Mouse (Mus musculus): ENCODE results near the gene Atp5d. TPM values are rescaled to one million over a fixed set of nuclear protein-coding genes. Genes with fewer than 3 reads are reported as not detected.

Atp5d gene
- total RNA-seq, 2 experiments from 2014 or later: 356 to 366 TPM

GRCm38 (mm10) chr10:80180823-80181222, 42.4 kb downstream of the Atp5d start:
- no peak for DNase-seq (ENCODE audit: extremely low spot score in 1 of 2, low spot score in 2 of 2)
- Histone ChIP-seq H3K27ac (no peak overlapping the region), H3K4me3 (peak overlapping the region; percentile 68; the same call in 1 of the 2 replicates)
- no peak for TF ChIP-seq CTCF (IDR thresholded peaks at IDR 0.05)
- intact Hi-C loops (cut with DNase I): no loop called here

GRCm38 (mm10) chr10:80182547-80182946, 44.1 kb downstream of the Atp5d start:
- no peak overlapping the region for H3K4me3 ChIP-seq
- TF ChIP-seq CTCF (IDR thresholded peaks at IDR 0.05): no peak
- intact Hi-C loops (cut with DNase I): no loop called here
- DNase-seq (ENCODE audit: extremely low spot score in 1 of 2, low spot score in 2 of 2): no peak
- H3K27ac ChIP-seq: no peak overlapping the region

GRCm38 (mm10) chr10:80186649-80187048, 48.2 kb downstream of the Atp5d start:
- intact Hi-C loops (cut with DNase I): no loop called here
- Histone ChIP-seq H3K27ac (no peak overlapping the region), H3K4me3 (no peak overlapping the region)
- DNase-seq (ENCODE audit: extremely low spot score in 1 of 2, low spot score in 2 of 2): no peak
- TF ChIP-seq CTCF (IDR thresholded peaks at IDR 0.05): no peak

GRCm38 (mm10) chr10:80187739-80188138, 49.3 kb downstream of the Atp5d start:
- H3K4me3 ChIP-seq: no peak overlapping the region
- TF ChIP-seq CTCF (IDR thresholded peaks at IDR 0.05): no peak
- no peak overlapping the region for H3K27ac ChIP-seq
- no peak for DNase-seq (ENCODE audit: extremely low spot score in 1 of 2, low spot score in 2 of 2)
- intact Hi-C loops (cut with DNase I): no loop called here

GRCm38 (mm10) chr10:80188453-80189024, 50.1 kb downstream of the Atp5d start:
- intact Hi-C loops (cut with DNase I): no loop called here
- no peak overlapping the region for H3K27ac ChIP-seq
- no peak for DNase-seq (ENCODE audit: extremely low spot score in 1 of 2, low spot score in 2 of 2)
- TF ChIP-seq CTCF (IDR thresholded peaks at IDR 0.05): no peak
- H3K4me3 ChIP-seq: no peak overlapping the region

- DNase-seq (ENCODE audit: extremely low spot score in 1 of 2, low spot score in 2 of 2): no peak
- Histone ChIP-seq H3K27ac (peak overlapping the region; percentile 13), H3K4me3 (peak overlapping the region; percentile 41)
- intact Hi-C loops (cut with DNase I): no loop called here
- TF ChIP-seq CTCF (IDR thresholded peaks at IDR 0.05): no peak
These were observed 51.6 kb downstream of the Atp5d start for GRCm38 (mm10) chr10:80189999-80190398.

- intact Hi-C loops (cut with DNase I): no loop called here
- TF ChIP-seq CTCF (IDR thresholded peaks at IDR 0.05): no peak
- H3K27ac ChIP-seq: peak overlapping the region; percentile 13
- peak overlapping the region; percentile 41 for H3K4me3 ChIP-seq
- peak in 1 of 2 experiments; percentile 29 for DNase-seq (ENCODE audit: extremely low spot score in 1 of 2, low spot score in 2 of 2)
These were observed 52.1 kb downstream of the Atp5d start for GRCm38 (mm10) chr10:80190491-80191051.

GRCm38 (mm10) chr10:80193976-80194375, 55.5 kb downstream of the Atp5d start:
- intact Hi-C loops (cut with DNase I): no loop called here

GRCm38 (mm10) chr10:80194441-80194840, 56.0 kb downstream of the Atp5d start:
- no peak for DNase-seq (ENCODE audit: extremely low spot score in 1 of 2, low spot score in 2 of 2)
- TF ChIP-seq CTCF (IDR thresholded peaks at IDR 0.05): no peak
- intact Hi-C loops (cut with DNase I): no loop called here
- Histone ChIP-seq H3K27ac (no peak overlapping the region), H3K4me3 (no peak overlapping the region)

More at GRCm38 (mm10) chr10:80193976-80194375, 55.5 kb downstream of the Atp5d start:
- H3K27ac ChIP-seq: no peak overlapping the region
- no peak for TF ChIP-seq CTCF (IDR thresholded peaks at IDR 0.05)
- DNase-seq (ENCODE audit: extremely low spot score in 1 of 2, low spot score in 2 of 2): no peak
- no peak overlapping the region for H3K4me3 ChIP-seq

Other genes with a start within 250 kb of the Atp5d start
- gene Cfd, start 247.8 kb upstream of the Atp5d start, total RNA-seq (2021): not detected
- 10 to 100 TPM; 55.3 to 55.5 TPM for gene Med16, start 229.7 kb upstream of the Atp5d start, total RNA-seq (2021)
- not detected for gene Gm26602, start 227.8 kb upstream of the Atp5d start, total RNA-seq (2021)
- 1 to 10 TPM; 6.6 to 9.1 TPM for gene Kiss1r, start 221.7 kb upstream of the Atp5d start, total RNA-seq (2021)
- gene R3hdm4, start 217.4 kb upstream of the Atp5d start, total RNA-seq (2021): 100 to 1,000 TPM; 318 to 346 TPM
- gene Arid3a, start 211.6 kb upstream of the Atp5d start, total RNA-seq (2021): 1 to 10 TPM; 5.7 to 10.0 TPM
- gene Wdr18, start 178.5 kb upstream of the Atp5d start, total RNA-seq (2021): 10 to 100 TPM; 45.4 to 49.4 TPM
- under 1 TPM; 0.14 to 0.20 TPM for gene Grin3b, start 167.9 kb upstream of the Atp5d start, total RNA-seq (2021)
- gene Tmem259, start 154.3 kb upstream of the Atp5d start, total RNA-seq (2021): 100 to 1,000 TPM; 122 to 126 TPM
- gene Cnn2, start 150.0 kb upstream of the Atp5d start, total RNA-seq (2021): 1 to 10 TPM; 5.6 to 8.0 TPM
- gene Abca7, start 142.1 kb upstream of the Atp5d start, total RNA-seq (2021): 10 to 100 TPM; 13.5 to 13.8 TPM
- 1 to 10 TPM; 3.5 TPM for gene Arhgap45, start 122.0 kb upstream of the Atp5d start, total RNA-seq (2021)
- 10 to 100 TPM; 73.0 to 76.0 TPM for gene Polr2e, start 98.8 kb upstream of the Atp5d start, total RNA-seq (2021)
- gene Gpx4, start 91.5 kb upstream of the Atp5d start, total RNA-seq (2021): 100 to 1,000 TPM; 494 to 526 TPM
- 10 to 100 TPM; 21.4 to 22.1 TPM for gene Sbno2, start 33.1 kb upstream of the Atp5d start, total RNA-seq (2021)
- 100 to 1,000 TPM; 102 to 106 TPM for gene Stk11, start 22.8 kb upstream of the Atp5d start, total RNA-seq (2021)
- gene Cbarp, start 2.2 kb downstream of the Atp5d start, total RNA-seq (2021): 100 to 1,000 TPM; 431 to 456 TPM
- gene Midn, start 9.6 kb downstream of the Atp5d start, total RNA-seq (2021): 100 to 1,000 TPM in 1 of 2 experiments, 10 to 100 TPM in 1; 80.7 to 127 TPM
- 10 to 100 TPM; 75.8 to 93.0 TPM for gene Cirbp, start 27.4 kb downstream of the Atp5d start, total RNA-seq (2021)
- gene 1600002K03Rik, start 34.3 kb downstream of the Atp5d start, total RNA-seq (2021): 1 to 10 TPM; 6.0 to 8.1 TPM
- gene Efna2, start 40.9 kb downstream of the Atp5d start, total RNA-seq (2021): 1 to 10 TPM; 6.8 to 7.2 TPM
- gene Mum1, start 87.8 kb downstream of the Atp5d start, total RNA-seq (2021): 10 to 100 TPM; 37.8 to 43.3 TPM
- gene Ndufs7, start 110.5 kb downstream of the Atp5d start, total RNA-seq (2021): 100 to 1,000 TPM; 194 to 206 TPM
- gene Gamt, start 122.4 kb downstream of the Atp5d start, total RNA-seq (2021): 10 to 100 TPM; 16.6 to 23.3 TPM
- 10 to 100 TPM; 87.4 to 90.3 TPM for gene Dazap1, start 122.9 kb downstream of the Atp5d start, total RNA-seq (2021)
- gene Rps15, start 153.8 kb downstream of the Atp5d start, total RNA-seq (2021): 100 to 1,000 TPM; 816 to 913 TPM
- gene Apc2, start 157.3 kb downstream of the Atp5d start, total RNA-seq (2021): 100 to 1,000 TPM; 111 to 113 TPM
- gene 2310011J03Rik, start 181.9 kb downstream of the Atp5d start, total RNA-seq (2021): 10 to 100 TPM; 26.3 to 26.9 TPM
- gene Pcsk4, start 190.9 kb downstream of the Atp5d start, total RNA-seq (2021): 1 to 10 TPM; 4.0 to 5.4 TPM
- gene Reep6, start 191.3 kb downstream of the Atp5d start, total RNA-seq (2021): 10 to 100 TPM; 13.5 to 13.6 TPM
- gene Adamtsl5, start 209.8 kb downstream of the Atp5d start, total RNA-seq (2021): 10 to 100 TPM in 1 of 2 experiments, 1 to 10 TPM in 1; 7.9 to 11.1 TPM
- gene Plk5, start 217.8 kb downstream of the Atp5d start, total RNA-seq (2021): 10 to 100 TPM; 27.3 to 37.9 TPM
- gene Mex3d, start 249.0 kb downstream of the Atp5d start, total RNA-seq (2021): 10 to 100 TPM; 19.2 to 20.6 TPM